Mouse (Mus musculus): ENCODE results near the gene Zbtb48.
A peak's percentile ranks its signal among the peaks of the same experiment; 100 is the strongest.
"Not testable (repeated sequence)": the region's sequence is repeated elsewhere in the genome, so short reads cannot be mapped to it uniquely, and the experiment has no call there.

Gene Zbtb48

DNA sequence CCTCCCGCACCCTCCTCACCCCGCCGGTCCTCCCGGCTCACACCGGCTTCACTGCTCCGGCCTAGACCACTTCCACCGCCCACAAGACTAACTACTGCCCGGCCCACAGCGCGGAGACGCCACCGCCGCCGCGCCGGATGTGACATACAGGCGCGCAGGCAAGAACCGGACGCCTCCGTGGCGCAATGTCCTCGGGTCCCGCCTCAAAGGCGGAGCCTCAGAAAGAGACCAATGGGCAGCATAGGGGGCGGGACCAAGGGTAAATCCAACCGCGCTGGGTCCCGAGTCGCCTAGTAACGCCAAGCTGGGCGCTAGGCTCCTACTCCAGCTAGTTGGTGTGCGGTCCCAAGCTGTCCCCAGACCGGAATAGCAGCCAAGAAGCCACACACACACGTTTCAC lies at the start of gene Zbtb48:
Gene Zbtb48, minus strand, starts transcription at position 148 of the 400 bp plus-strand sequence.
- peak; percentile 99 for DNase-seq

DNA sequence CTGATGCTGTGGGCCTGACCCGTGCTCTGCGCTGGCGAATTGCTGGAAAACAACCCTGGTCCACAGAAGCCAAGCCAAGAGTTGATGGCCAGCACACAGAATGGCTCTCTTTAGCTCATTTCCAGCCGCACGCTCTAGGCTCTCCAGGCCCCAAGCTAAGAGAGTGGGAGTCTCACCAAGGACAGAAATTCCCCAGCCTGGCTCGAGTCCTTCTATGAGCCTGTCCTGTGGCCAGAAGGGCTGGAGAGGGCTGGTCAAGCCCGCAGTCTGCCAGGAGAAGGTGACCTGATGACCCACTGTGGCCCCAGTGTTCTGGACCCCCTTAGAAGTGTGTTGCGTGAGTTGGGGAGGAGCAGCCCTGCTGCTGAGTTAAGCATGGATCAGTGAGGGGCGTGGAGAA lies 49.7 kb upstream of the Zbtb48 start:
- no peak for DNase-seq

DNA sequence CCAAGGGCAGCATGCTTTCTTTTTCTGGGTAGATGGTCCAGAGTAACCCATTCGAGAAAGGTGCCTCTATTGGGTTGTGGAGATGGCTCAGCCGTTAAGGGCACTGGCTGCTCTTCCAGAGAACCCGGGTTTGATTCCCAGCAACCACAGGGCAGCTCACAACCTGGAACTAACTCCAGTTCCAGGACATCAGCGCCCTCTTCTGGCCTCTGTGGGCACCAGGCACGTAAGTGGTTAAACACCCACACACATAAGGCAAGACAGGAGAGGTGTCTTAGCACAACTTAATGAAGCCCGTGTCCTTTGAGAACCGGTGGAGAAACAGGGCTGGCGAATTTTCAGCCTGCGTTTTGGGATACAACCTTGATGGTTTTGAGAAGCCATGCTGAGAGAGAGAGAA lies 47.1 kb upstream of the Zbtb48 start:
- no peak for DNase-seq

DNA sequence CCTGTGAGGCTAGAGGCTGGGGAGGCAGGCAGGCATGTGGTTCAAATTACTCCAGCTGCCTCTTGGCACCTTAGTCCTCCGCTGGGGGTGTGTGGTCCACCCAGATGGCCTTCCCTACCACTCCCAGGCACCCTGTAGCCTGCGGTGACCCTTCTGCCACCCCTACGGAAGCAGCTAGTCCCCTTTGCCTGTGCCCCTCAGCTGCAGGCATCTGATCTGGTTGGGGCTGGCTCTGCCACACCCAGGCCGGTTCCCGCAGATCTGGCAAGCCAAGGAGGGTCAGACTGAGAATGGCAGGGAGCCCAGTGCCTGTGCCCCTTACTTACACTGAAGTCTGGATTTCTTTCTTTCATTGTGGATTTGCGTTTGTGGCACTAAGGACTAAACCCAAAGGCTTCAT lies 46.2 kb upstream of the Zbtb48 start:
- DNase-seq, result no peak

DNA sequence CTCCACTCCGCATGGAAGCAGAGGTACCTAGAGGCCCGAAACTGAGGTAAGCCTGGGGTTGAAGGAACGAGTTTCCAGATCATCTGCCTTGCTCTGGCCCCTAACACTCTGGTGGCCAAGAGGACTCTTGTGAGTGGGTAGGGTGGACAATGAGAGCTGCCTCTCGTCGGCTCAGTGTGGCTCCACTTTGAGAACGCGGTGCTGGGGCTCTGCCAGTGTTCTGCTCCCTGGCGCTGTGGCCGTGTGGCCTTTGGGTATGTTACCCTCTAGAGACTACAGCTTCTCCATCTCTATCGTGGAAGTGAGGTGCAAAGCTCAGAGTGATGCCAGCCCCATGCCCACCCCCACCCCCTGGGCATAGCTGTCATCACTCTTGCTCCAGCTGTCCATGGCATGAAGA lies 45.2 kb upstream of the Zbtb48 start:
- DNase-seq, result peak; percentile 33

DNA sequence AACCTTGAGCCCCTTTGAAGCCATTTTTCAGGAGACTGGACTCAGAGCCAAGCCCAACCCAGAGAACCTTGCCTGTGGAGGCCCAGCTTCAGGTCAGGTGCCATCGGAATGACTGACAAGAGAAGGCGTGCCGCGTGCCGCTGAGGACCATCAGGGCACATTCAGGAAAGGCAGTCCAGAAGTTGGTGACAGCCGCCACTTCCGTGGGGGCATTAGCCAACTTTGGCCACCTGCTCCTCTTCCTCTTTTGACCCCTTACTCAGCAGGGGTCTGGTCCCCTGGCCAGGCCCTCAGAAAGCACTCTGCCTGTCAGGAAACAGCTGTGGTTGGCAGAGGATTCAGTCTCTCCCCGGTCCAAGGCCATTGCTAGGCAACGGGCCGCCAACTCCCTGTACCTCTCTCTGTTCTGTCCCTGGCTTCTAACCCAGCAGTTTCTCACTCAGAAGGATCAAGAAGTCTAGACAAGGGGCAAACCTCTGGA lies 44.7 kb upstream of the Zbtb48 start, which contains the start of gene Plekhg5:
Gene Plekhg5, plus strand, starts transcription at position 378 of the 481 bp plus-strand sequence.
- DNase-seq, result peak; percentile 80

DNA sequence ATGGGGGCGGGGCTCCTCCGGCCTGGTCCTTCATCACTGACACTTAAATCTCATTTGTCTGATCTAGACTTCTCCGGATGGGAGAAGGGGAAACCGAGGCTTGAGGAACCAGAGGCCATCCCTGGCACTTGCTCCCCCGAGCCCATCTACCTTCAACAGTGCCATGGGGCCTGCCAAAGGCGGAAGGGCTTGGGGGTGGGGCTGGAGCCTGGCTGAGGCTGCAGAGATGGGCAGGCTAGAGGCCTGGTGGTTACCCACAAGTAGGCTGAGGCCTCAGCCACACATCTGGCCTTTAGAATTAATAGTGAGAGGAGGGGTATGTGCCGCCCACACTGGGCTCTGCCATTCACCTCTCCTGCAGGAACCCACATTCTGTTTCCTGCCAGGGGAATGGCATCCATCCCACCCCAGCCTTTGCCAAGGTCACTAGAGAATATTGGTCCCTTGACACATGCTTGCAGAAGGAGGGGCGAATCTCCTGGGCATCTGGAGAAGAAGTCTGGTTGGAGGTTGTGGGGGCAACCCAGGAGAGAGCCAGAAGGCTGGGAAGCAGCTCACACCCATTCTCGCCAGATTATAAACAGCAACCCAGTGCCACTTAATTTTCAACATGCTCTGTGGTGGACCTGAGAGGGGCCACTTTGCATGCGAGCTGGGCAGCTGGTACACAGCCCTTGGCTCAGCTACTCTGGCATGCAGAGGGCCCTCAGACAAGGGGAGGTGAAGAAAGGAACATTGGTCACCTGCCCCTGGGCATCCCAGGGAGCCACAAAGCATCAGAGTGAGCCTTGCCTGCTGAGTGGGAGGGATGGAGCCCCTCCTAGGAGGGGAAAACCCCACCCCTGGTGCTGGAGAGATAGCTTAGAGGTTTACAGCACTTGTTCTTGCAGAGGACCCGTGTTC lies 43.3 kb upstream of the Zbtb48 start:
- DNase-seq, result peak; percentile 24

DNA sequence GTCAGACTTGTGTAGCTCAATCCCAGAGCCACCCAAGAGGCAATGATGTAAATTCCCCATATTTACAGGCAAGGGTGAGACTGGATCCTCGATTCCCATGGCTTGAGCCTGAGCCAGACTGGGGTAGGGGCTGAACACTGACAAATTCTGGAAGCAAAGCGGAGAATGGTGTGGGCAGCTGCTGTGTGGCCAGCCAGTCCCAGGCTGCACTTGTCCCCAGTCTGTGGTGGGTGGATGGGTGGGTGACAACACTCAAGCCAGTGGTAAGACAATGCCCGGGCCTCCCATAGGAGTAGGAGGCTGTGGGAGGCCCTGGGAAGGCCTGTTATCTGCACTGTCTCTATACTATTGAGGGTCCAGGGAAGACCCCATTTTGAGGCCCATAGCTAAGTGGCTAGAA lies 41.8 kb upstream of the Zbtb48 start:
- no peak for DNase-seq

DNA sequence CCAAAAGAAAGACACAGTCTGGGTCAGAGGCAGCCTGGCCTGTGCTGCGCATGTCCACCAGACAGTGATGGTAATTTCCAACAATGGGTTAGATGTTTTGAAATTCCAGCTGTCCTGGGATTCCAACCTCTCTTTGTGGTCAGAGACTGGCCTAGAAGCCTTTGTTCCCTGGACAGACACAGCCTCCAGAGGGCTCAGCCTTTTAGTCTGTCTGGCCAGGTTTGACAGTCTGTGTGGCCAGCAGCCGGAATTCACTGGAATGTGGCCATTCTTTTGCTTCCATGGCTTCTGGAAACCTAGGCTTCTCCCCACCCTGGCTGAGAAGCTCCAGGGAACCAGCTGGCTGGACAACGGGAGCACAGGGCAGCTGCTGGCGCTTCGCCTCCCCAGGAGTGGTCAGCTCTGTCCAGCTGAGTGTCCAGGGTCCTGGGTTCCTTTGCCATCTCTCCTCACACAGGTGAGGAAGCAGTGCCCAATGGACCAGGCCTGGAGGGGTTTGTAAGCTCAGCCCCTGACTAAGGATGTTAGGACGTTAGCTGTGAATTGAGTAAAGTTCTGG lies 40.8 kb upstream of the Zbtb48 start:
- DNase-seq, result no peak

DNA sequence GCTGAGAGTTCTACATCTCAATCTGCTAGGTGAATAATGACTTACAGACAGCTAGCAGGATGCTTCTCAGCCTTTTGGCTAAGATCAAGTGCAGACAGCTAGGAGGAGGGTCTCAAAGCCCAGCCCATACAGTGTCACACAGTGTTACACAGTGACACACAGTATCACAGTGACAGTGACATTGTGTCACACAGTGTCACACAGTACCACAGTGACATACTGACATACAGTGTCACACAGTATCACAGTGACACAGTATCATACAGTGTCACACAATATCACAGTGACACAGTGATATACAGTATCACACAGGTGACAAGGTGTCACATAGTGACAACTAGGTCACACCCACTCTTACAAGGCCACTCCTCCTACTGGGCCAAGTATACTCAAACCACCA lies 39.8 kb upstream of the Zbtb48 start:
- no peak for DNase-seq

DNA sequence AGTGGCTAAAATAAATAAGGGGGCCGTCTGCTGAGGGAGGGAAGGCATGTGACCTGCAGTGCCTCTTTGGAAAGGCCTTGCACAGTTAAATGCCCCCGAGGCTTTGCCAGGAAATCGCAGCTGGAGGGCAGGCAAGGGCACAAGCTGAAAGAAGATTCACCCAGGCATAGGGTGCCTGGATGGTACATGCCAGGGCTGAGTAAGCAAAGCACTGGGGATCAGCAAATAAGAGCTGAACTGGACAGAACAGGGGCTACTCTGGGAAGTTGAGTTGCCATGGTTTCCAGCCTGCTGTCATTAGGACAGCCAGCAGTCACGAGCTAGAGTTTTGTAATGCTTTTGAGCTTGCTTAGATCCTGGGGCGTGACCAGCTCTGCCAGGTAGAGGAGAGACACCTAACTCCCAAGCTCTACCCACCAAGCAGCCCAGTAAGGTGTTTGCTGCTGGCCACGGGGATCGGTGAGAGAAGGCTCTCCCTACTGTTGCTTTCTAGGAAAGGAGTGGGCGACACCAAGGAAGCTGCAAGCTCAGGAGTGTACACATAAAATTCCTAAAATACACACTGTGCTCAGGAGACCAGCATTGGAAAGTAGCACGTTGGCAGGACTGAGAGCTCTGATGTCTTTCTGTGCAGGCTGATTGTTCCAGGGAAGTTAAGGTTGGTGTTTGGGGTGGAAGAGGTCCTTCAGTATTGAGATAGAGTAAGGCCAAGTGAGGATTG lies 35.1 kb upstream of the Zbtb48 start:
- no peak for DNase-seq

DNA sequence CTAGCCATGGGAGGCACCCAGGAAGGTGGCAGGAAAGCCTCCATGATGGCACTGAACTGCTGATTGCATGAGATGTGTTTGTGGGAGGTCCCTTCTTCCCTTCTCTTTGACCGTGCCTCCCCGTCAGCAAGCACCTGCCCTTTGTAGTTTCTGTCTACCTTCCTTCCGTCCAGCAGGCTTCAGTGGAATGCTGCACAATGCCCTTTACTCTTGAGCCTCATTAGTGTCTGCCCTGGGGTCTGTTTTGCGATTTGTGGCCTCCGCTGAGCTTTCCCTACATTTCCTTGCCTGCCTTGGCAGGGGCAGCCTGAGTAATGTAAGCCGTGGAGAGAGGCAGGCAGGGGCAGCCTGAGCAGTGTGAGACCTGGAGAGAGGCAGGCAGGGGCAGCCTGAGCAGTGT lies 17.1 kb upstream of the Zbtb48 start:
- no peak for DNase-seq

DNA sequence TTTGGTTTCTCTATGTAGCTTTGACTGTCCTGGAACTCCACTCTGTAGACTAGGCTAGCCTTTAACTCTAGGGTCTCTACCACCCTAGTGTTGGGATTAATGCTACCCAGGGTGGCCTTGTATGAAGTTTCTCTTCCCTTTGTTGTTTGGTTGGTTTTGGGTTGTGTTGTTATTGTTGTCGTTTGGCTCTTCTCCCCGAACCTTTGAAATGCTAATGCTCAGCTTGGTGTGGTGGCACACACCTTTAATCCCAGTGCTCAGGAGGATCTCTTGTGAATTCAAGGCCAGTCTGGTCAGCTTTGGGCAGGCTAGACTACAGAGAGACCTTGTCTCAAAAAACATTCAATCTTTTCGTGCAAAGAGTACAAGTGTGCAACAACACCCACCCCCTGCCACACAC lies 15.7 kb upstream of the Zbtb48 start:
- no peak for DNase-seq

DNA sequence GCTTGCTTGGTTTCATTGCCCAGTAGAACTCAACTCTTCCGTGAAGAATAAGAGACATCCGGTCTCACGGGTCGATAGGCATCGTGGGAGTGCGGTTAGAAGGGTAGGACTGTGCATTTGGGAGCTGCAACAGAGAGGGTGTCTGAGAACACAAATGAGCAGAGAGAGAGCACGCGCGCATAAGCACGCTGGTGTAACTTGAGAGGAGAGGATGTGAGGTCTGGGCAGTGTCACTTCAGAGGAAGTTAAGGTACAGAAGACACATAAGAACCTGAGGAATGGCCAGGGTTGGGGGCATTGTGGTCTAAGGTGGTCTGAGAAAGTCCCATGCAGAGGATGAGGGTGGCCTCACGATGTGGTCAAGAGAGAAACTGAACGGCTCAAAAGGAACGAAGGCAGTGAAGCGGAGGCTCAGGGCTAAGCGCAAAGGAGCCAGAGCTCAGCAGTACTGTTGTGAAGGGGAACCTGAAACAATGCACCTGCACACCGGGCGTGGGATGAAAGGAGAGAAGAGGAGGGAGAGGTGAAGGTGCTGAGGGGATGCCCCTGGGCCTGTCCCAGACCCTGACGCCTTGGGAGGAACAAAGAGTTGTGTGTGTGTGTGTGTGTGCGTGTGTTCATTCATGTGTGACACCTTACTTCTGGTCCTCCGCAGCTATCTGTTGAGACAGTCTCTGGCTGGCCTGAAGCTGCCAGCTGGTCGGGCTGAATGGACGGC lies 14.6 kb upstream of the Zbtb48 start:
- no peak for DNase-seq

DNA sequence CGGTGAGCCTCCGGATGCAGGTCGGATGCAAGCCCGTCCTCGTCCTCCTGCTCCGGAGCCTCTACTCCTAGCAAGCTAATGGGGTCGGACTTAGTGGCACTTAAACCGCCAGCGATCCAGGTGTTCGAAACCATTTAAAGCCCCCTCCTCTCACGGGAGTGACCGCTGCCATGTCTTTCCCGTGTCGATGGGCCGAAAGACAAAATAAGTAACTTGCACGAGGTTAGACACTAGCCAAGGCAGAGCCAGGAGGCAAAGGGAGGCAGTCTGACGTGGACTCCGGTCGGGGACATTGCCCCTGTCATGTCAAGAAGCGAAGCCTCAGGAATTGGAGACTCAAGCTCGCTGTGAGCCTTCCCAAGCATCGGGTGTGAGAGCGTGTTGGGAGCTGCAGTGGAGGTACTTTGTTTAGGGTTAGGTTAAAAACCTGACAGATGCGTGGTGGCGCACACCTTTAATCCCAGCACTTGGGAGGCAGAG lies 12.4 kb upstream of the Zbtb48 start:
- no peak for DNase-seq

DNA sequence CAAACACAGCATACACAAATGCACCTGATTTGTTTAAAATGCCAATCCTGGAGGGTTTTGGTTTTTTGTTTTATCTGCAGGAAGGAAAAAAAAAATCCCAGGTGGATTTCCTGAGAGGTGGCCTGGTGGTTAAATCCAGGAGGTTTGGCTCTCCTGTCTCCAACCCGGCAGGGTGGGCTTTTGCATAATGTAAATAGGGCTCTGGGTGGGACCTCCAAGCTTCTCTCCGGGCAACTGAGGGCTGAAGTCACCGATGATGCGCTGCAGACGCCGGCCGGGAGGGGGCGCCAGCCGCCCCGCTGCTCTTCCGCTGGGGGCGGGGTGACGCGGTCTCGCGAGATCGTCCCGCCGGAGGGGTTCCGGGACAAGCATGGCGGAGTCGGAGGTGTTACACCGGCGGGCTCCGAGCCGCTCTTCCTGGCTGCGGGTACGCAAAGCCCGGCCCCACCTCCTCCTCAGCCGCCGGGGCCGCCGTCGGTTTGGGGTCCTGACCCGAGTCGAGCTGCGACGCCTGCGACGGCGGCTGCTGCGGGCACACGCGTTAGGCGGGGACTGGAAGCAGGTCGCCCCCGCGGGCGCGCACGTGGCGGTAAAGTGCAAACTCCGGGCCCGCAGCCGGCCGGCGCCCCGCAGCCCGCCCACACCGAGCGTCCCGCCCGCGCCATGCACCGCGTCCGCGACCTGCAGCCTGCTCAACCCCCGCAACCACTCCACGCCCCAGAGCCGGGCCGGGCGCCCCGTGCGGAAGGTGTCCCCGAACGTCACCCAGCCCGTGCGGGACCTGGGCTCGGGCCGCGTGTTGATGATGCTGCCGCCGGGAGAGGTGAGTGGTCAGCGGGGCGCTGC lies 11.7 kb upstream of the Zbtb48 start, which contains the start of gene Nol9:
Gene Nol9, plus strand, starts transcription at position 337 of the 846 bp plus-strand sequence.
- DNase-seq, result peak; percentile 94

DNA sequence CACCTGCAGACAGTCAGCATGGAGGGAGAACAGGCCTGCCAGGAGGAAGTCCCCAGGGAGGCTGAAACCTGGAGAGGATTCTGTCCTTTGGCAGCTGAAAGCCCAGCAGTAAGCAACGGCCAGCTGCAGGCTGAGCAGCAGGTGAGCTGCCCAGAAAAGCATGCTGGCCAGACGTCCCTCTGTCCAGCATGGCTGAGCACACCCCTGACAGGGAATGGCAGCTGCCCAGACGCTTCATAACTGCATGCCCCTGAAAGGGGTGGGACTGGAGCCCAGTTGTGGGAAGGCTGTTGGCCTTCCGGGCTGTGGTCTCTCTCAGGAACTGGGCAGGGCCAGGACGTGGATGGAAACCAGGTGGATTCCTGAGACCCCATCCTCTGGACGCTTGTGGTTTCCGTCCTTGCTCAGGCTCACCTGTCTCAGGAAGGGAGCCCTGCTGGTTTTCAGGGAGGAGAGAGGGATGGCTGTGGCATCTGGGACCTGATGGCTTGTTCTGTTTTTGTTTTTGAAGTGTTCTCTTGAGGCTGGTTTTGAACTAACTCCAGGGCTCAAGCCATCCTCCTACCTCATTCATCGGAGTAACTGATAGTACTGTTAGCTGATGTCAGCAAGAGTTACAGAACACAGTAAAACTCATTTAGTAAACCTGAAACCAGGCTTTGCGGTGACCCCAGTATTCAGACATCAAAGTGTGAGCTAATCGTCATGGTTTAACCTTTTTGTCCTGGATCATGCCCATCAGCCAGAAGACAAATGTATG lies 10.9 kb upstream of the Zbtb48 start, which contains the start of gene Tas1r1:
Gene Tas1r1, minus strand, starts transcription at position 344 of the 760 bp plus-strand sequence.
- no peak for DNase-seq

DNA sequence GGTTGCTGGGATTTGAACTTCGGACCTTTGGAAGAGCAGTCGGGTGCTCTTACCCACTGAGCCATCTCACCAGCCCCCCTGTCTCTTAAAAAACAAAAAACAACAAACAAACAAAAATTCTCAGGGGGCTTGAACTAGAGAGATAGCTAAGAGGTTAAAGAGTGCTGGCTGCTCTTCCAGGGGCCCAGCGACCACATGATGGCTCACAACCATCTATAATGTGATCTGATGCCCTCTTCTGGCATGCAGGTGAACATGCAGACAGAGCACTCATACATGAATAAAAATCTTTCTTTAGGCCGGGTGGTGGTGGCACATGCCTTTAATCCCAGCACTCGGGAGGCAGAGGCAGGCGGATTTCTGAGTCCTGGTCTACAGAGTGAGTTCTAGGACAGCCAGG lies 9.0 kb upstream of the Zbtb48 start:
- DNase-seq, result not testable (repeated sequence)

DNA sequence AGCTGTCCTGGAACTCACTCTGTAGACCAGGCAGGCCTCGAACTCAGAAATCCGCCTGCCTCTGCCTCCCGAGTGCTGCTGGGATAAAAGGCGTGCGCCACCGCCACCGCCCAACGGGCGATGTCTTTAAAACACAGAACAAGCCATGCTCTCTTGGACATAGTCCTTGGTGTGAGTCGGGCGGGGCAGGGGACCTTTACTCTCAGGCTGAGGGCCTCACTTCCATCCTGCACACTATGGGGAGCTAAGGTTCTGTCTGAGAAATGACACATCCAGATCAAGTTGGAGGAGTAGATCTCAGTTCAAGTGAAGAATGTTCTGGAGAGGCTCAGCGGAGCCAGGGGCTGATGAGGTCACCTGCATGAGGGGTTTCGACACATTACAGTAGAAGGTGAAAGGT lies 5.5 kb upstream of the Zbtb48 start:
- no peak for DNase-seq

DNA sequence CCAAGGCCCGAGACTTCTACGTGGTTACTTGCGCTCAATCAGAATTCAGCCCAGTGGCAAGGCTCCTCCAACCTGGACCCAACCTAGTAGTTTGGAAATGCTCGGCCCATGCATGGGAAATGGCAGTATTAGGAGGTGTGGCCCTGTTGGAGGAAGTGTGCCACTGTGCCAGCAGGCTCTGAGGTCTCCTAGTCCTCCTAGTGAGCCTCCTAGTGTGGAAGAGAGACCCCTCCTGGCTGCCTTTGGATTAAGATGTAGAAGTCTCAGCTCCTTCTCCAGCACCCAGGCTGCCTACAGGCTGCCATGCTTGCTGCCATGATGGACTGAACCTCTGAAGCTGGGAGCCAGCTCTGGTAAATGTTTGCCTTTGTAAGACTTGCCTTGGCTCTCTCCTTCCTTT lies 2.5 kb upstream of the Zbtb48 start:
- DNase-seq, result peak; percentile 57

DNA sequence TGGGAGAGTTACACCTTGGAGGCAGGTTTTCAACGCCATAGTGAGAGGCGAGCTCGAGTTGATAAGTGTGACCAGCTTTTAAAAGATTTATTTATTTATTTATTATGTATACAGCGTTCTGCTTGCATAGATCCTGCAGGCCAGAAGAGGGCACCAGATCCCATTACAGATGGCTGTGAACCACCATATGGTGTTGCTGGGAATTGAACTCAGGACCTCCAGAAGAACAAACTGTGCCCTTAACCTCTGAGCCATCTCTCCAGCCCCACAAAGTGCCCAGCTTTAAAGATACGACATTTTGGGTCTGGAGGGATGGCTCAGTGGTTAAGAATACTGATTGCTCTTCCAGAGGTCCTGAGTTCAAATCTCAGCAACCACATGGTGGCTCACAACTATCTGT lies 1.6 kb upstream of the Zbtb48 start:
- peak; percentile 35 for DNase-seq

Data from lung, postnatal 36 days (tissue).